Mouse (Mus musculus): ENCODE data around the gene Dbn1. TPM values are rescaled to one million over a fixed set of nuclear protein-coding genes. Genes with fewer than 3 reads are reported as not detected.

Gene Dbn1
- polyA plus RNA-seq, 1 experiment from 2014 or later, result 792 TPM

GRCm38 (mm10) chr13:55465830-55466440 is 22.0 kb downstream of the Dbn1 start:
- no peaks in the 10 kb centered on the region for H3K9me3 ChIP-seq (ENCODE audit: control insufficient read depth, low read length)
- no peaks in the 10 kb centered on the region for H3K36me3 ChIP-seq (ENCODE audit: control insufficient read depth, insufficient read depth)
- peak overlapping the region; percentile 90 for H3K9ac ChIP-seq (replicated peaks; ENCODE audit: low read depth, low read length)
- H3K4me3 ChIP-seq (replicated peaks; ENCODE audit: low read length), result peak overlapping the region; percentile 85
- peaks cover 62% of the 10 kb centered on the region for H3K4me1 ChIP-seq (replicated peaks; ENCODE audit: control insufficient read depth, insufficient read depth, low read length)
- no peak for ATAC-seq
- 64% methylated on average over 5 of the region's 5 CpGs for WGBS
- no peaks in the 10 kb centered on the region for H3K27me3 ChIP-seq (replicated peaks; ENCODE audit: control insufficient read depth, insufficient read depth, low read length)
- 0 out of 2 replicates have a peak overlapping the region, but pooled peaks have one; percentile 23 for H3K27ac ChIP-seq (ENCODE audit: low read length)
- H3K4me2 ChIP-seq (ENCODE audit: low read length), result peak overlapping the region; percentile 77

GRCm38 (mm10) chr13:55465184-55465583 is 22.7 kb downstream of the Dbn1 start:
- Histone ChIP-seq H3K4me3 (replicated peaks; ENCODE audit: low read length) (peak overlapping the region; percentile 85), H3K4me1 (replicated peaks; ENCODE audit: control insufficient read depth, insufficient read depth, low read length) (peaks cover 54% of the 10 kb centered on the region), H3K4me2 (ENCODE audit: low read length) (peak overlapping the region; percentile 77), H3K9me3 (ENCODE audit: control insufficient read depth, low read length) (no peaks in the 10 kb centered on the region), H3K9ac (replicated peaks; ENCODE audit: low read depth, low read length) (peak overlapping the region; percentile 90), H3K36me3 (ENCODE audit: control insufficient read depth, insufficient read depth) (no peaks in the 10 kb centered on the region; the same call in 1 of the 2 replicates), H3K27ac (ENCODE audit: low read length) (peak overlapping the region; percentile 96), H3K27me3 (replicated peaks; ENCODE audit: control insufficient read depth, insufficient read depth, low read length) (no peaks in the 10 kb centered on the region)
- ATAC-seq, result peak; percentile 4; the same call in 1 of the 2 replicates
- 7% methylated on average over 3 of the region's 3 CpGs for WGBS

- H3K4me1 ChIP-seq (replicated peaks; ENCODE audit: control insufficient read depth, insufficient read depth, low read length), result peaks cover 45% of the 10 kb centered on the region
- ATAC-seq, result peak; percentile 75
- under 1% methylated on average over 78 of the region's 84 CpGs for WGBS
Observed at GRCm38 (mm10) chr13:55464027-55464884, 23.7 kb downstream of the Dbn1 start, which contains the start of gene Prr7. Prr7 (plus strand) TSS chr13:55464267.

GRCm38 (mm10) chr13:55463399-55464026 is 24.4 kb downstream of the Dbn1 start:
- Histone ChIP-seq H3K4me3 (replicated peaks; ENCODE audit: low read length) (peak overlapping the region; percentile 85), H3K4me2 (ENCODE audit: low read length) (peak overlapping the region; percentile 77), H3K9me3 (ENCODE audit: control insufficient read depth, low read length) (no peaks in the 10 kb centered on the region), H3K27me3 (replicated peaks; ENCODE audit: control insufficient read depth, insufficient read depth, low read length) (no peaks in the 10 kb centered on the region), H3K9ac (replicated peaks; ENCODE audit: low read depth, low read length) (peak overlapping the region; percentile 90), H3K27ac (ENCODE audit: low read length) (peak overlapping the region; percentile 96), H3K36me3 (ENCODE audit: control insufficient read depth, insufficient read depth) (peaks cover 15% of the 10 kb centered on the region), H3K4me1 (replicated peaks; ENCODE audit: control insufficient read depth, insufficient read depth, low read length) (peaks cover 38% of the 10 kb centered on the region)
- 8% methylated on average over 14 of the region's 14 CpGs for WGBS
- ATAC-seq, result no peak; the same call in 1 of the 2 replicates

More at GRCm38 (mm10) chr13:55464027-55464884, 23.7 kb downstream of the Dbn1 start, which contains the start of gene Prr7:
- Histone ChIP-seq H3K9me3 (ENCODE audit: control insufficient read depth, low read length) (no peaks in the 10 kb centered on the region), H3K36me3 (ENCODE audit: control insufficient read depth, insufficient read depth) (peaks cover 9% of the 10 kb centered on the region), H3K4me3 (replicated peaks; ENCODE audit: low read length) (peak within 1 kb of the TSS; percentile 85), H3K9ac (replicated peaks; ENCODE audit: low read depth, low read length) (peak within 1 kb of the TSS; percentile 90), H3K27me3 (replicated peaks; ENCODE audit: control insufficient read depth, insufficient read depth, low read length) (no peaks in the 10 kb centered on the region), H3K27ac (ENCODE audit: low read length) (peak within 1 kb of the TSS; percentile 96), H3K4me2 (ENCODE audit: low read length) (peak within 1 kb of the TSS; percentile 77)

DNA sequence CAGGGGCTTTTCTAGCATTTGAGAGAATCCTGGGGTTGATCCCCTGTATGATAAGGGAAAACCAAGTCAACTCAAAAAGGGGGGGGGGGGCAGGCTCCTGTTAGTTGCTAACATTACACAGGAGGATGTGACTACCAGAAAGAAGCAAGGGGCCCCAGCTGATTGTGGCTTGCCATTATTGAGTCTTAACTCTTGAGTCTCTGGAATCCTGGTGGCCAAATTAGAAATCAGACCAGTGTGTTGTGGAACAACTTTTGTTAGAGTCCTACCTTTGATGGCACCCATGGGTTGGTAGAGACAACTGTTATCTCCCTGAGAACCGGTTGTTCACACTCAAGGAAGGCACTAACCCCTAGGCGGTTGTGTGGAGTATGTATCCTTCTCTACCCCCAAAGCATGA is 24.9 kb downstream of the Dbn1 start:
- H3K4me2 ChIP-seq (ENCODE audit: low read length), result no peak overlapping the region
- no peaks in the 10 kb centered on the region for H3K27me3 ChIP-seq (replicated peaks; ENCODE audit: control insufficient read depth, insufficient read depth, low read length)
- no peak overlapping the region for H3K27ac ChIP-seq (ENCODE audit: low read length)
- ATAC-seq, result no peak
- peaks cover 35% of the 10 kb centered on the region for H3K4me1 ChIP-seq (replicated peaks; ENCODE audit: control insufficient read depth, insufficient read depth, low read length)
- peaks cover 15% of the 10 kb centered on the region for H3K36me3 ChIP-seq (ENCODE audit: control insufficient read depth, insufficient read depth)
- 45% methylated on average over 2 of the region's 2 CpGs for WGBS
- no peak overlapping the region for H3K4me3 ChIP-seq (replicated peaks; ENCODE audit: low read length)
- H3K9ac ChIP-seq (replicated peaks; ENCODE audit: low read depth, low read length), result no peak overlapping the region
- no peaks in the 10 kb centered on the region for H3K9me3 ChIP-seq (ENCODE audit: control insufficient read depth, low read length)

GRCm38 (mm10) chr13:55451785-55452549 is 35.9 kb downstream of the Dbn1 start:
- 92% methylated on average over 16 of the region's 16 CpGs for WGBS
- peaks cover 18% of the 10 kb centered on the region for H3K36me3 ChIP-seq (ENCODE audit: control insufficient read depth, insufficient read depth)
- ATAC-seq, result no peak

GRCm38 (mm10) chr13:55451296-55451695 is 36.6 kb downstream of the Dbn1 start:
- Histone ChIP-seq H3K36me3 (ENCODE audit: control insufficient read depth, insufficient read depth) (peaks cover 18% of the 10 kb centered on the region), H3K4me3 (replicated peaks; ENCODE audit: low read length) (no peak overlapping the region), H3K9ac (replicated peaks; ENCODE audit: low read depth, low read length) (no peak overlapping the region), H3K27me3 (replicated peaks; ENCODE audit: control insufficient read depth, insufficient read depth, low read length) (no peaks in the 10 kb centered on the region), H3K4me1 (replicated peaks; ENCODE audit: control insufficient read depth, insufficient read depth, low read length) (peaks cover 17% of the 10 kb centered on the region), H3K27ac (ENCODE audit: low read length) (no peak overlapping the region), H3K4me2 (ENCODE audit: low read length) (no peak overlapping the region), H3K9me3 (ENCODE audit: control insufficient read depth, low read length) (no peaks in the 10 kb centered on the region)
- 92% methylated on average over 10 of the region's 10 CpGs for WGBS
- ATAC-seq, result no peak

More at GRCm38 (mm10) chr13:55451785-55452549, 35.9 kb downstream of the Dbn1 start:
- Histone ChIP-seq H3K9ac (replicated peaks; ENCODE audit: low read depth, low read length) (no peak overlapping the region), H3K27me3 (replicated peaks; ENCODE audit: control insufficient read depth, insufficient read depth, low read length) (no peaks in the 10 kb centered on the region), H3K27ac (ENCODE audit: low read length) (no peak overlapping the region), H3K9me3 (ENCODE audit: control insufficient read depth, low read length) (no peaks in the 10 kb centered on the region), H3K4me1 (replicated peaks; ENCODE audit: control insufficient read depth, insufficient read depth, low read length) (peaks cover 10% of the 10 kb centered on the region), H3K4me3 (replicated peaks; ENCODE audit: low read length) (no peak overlapping the region), H3K4me2 (ENCODE audit: low read length) (no peak overlapping the region)

GRCm38 (mm10) chr13:55450511-55450980 is 37.4 kb downstream of the Dbn1 start:
- peaks cover 18% of the 10 kb centered on the region for H3K36me3 ChIP-seq (ENCODE audit: control insufficient read depth, insufficient read depth)
- H3K4me2 ChIP-seq (ENCODE audit: low read length), result no peak overlapping the region
- H3K9me3 ChIP-seq (ENCODE audit: control insufficient read depth, low read length), result no peaks in the 10 kb centered on the region
- H3K9ac ChIP-seq (replicated peaks; ENCODE audit: low read depth, low read length), result no peak overlapping the region
- 86% methylated on average over 11 of the region's 11 CpGs for WGBS
- no peak overlapping the region for H3K4me3 ChIP-seq (replicated peaks; ENCODE audit: low read length)
- no peak overlapping the region for H3K27ac ChIP-seq (ENCODE audit: low read length)
- ATAC-seq, result no peak
- H3K4me1 ChIP-seq (replicated peaks; ENCODE audit: control insufficient read depth, insufficient read depth, low read length), result peaks cover 23% of the 10 kb centered on the region
- H3K27me3 ChIP-seq (replicated peaks; ENCODE audit: control insufficient read depth, insufficient read depth, low read length), result no peaks in the 10 kb centered on the region
